Mouse (Mus musculus) MN1 (cell line): ENCODE measurements around the gene Gpatch8.

Experiments used
- DNase-seq: peaks from one replicate; pipeline ENCODE4 v3.0.0-alpha.2; 2016; ENCODE audit warnings: low spot score

Gpatch8 gene

DNA sequence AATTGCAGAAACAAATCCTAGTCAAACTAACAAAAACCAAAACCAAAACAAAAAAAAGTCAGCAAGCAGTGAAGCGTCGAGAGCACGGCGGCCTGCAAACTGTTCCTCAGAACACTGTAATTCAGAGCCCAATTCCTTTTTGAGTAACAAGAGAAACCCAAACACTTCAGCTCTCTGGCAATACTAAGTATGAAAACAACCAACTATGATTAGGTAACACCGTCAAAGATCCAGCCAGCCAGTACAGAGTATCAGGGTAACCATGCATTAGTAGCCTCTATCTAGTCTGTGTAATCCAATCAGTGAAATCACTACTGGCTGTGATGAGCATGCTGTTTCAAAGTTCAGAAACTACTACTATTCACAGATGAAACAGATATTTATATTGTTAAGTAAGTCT, 60.5 kb downstream of the Gpatch8 start:
- DNase-seq, result no peak

DNA sequence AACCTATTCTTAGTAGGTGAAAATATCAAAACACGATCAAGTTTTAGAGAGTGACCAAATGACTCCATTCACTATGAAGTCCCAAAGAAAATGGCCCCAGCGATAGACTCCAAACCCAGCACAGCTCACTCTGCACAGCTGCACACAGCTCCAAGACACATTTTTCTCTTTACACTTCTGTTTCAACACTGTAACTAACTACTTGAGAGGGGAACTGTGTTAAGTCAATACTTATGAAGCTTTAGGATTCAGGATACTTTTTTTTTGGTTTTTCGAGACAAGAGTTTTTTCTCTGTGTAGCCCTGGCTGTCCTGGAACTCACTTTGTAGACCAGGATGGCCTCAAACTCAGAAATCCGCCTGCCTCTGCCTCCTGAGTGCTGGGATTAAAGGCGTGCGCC, 61.1 kb downstream of the Gpatch8 start:
- DNase-seq, result no peak

DNA sequence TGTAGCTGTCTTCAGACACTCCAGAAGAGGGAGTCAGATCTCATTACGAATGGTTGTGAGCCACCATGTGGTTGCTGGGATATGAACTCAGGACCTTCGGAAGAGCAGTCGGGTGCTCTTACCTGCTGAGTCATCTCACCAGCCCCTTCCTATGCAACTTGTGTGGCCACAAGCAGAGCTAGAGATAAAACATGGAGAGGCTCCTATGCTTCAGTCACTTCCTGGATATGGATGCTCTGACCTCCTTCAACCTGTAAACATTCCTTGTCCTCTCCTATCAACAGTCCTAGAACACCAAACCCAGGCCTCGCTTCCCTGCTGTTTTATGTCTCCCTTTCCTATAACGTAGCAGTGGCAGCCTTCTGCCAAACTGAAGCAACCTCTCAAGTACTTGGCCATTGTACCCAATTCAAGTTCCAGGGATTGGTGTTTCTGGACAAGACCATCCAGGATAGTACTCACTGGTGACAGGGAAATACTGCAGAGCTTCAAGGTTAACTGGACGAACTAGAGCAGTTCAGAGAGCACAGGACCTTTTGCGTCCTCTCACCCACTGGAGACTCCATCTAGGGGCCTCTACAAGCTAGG, 62.0 kb downstream of the Gpatch8 start:
- no peak for DNase-seq

DNA sequence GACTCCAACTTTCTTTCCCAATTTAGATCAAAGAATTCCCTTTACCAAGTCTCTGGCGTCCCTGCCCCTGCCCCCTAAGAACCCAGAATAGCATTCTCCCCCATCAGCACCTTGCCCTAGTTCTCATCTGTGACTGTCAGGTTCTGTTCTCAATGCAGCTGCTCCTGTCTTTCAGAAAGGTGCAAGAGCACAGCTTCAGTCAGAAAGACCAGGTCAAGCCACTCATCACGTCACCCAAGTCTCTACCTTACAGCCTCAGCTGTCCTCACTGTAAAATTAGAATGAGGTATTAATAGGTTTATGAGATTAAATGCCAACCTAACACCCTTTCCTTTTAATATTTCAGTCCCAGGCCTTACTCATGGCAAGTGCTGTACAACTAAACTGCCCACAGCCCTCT, 63.0 kb downstream of the Gpatch8 start:
- no peak for DNase-seq

DNA sequence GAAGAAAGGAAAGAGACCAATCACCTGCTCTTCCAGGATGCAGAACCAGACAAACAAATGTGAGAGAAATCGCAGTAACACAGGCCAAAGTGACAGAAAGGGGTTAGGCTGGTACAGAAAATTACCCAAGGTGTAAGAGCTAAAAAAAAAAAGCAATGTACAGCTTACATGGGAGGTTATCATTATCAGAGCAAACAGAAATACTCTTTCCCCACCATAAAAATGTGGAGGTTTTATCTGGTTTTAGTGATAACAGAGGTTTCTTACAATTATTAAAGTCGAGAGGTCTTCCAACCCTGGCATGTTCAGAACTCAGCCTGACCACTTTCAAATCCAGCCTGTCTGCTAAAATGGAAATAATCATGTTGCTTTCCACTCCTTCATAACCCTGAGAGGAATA, 68.3 kb downstream of the Gpatch8 start:
- DNase-seq, result no peak

DNA sequence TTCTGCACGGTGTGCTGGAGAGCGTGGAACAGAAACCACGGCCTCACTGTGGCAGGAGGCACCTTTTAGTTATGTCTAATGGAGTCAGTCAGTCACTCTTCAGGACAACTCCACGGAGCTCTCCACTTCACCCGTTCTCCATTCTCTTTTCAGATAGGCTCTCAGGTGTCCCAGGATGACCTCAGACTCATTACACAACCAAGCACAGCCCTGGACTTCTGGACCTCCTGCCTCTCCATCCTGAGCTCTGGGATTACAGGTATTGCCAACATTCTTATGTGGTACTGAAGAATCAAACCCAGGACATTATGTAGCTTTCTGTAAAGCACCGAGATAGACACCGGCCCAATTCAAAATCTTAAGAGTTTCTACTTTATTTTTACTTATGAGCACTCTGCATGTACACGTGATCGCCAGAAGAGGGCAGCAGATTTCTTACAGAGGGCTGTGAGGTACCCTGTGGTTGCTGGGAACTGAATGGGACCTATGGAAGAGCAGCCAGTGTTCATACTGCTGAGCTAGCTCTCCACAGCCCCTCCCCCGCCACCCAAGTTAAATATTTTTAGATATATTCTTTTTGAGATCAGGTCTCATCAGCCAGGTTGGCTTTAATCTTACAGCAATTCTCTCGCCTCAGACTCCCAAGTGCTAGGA, 69.3 kb downstream of the Gpatch8 start:
- peak; percentile 76 for DNase-seq

DNA sequence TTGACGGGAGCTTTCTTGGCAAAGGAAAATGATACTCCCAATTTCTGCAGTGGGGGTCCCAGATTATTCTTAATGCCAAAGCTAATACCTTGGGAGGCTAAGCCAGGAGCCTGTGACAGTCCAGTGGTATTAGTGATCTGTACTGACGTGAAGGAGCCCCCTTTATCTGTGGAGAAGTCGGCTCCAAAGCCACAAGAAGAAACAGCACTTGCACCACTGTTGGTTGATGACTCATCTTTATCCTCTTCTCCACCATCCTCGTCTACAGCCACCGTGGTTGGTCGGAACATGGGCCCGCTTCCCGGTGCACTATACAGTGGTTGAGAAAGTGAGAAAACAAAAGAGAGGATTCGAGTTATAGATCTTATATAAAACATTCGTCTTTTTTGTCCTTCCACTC, 74.4 kb downstream of the Gpatch8 start:
- no peak for DNase-seq

DNA sequence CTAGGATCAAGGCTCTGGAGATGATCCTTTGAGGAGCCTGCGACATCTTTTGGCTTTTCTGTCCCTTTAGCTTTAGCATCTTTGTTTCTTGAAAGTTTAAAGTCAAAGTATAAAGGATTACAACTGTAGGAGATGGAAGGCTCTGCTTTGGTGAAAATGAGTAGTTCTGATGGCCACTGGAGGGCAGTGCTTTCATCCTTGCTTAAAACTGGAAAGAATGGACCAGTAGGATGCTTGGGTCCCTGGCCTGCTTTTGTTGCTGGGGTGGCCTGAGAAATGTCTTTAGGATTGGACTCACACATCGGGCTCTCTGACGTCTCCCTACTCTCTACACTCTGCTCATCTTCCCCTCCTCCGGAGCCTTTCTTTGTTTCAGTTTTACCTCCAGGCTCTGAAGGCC, 75.3 kb downstream of the Gpatch8 start:
- DNase-seq, result no peak

DNA sequence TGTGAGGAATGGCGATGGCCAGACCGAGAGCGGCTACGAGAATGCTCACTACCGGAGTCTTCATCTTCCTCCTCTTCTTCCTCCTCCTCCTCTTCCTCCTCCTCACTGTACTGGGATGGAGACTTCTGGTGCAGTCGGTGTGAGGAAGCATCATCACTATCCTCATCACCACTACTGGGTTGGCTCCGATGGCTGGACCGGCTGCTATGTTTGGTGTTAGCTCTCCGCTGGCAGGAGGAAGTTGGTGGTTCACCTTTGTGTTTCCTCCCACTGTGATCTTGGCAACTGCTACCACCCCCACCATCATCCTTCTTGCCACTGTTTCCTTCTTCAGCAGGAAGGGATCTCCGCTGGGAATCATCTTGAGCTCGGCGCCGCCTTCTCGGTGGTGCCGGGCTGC, 76.1 kb downstream of the Gpatch8 start:
- DNase-seq, result no peak

DNA sequence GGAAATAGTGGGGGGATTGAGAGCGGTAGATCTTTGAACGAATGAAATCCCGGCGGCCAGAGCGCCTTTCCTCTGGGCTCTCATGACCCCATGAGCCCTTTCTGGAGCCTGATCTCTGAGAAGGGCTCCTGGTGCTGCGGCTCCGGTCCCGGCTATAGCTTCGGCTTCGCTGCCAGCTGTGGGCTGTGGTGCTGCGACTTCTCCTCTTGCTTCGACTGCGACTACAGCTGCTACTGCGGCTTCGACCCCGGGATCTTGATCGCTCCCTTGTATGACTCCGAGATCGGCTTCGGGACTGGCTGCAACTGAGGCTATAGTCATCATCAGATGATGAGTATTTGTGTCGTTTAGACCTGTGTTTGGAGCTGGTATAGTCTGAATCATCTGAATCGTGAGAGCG, 76.6 kb downstream of the Gpatch8 start:
- no peak for DNase-seq

DNA sequence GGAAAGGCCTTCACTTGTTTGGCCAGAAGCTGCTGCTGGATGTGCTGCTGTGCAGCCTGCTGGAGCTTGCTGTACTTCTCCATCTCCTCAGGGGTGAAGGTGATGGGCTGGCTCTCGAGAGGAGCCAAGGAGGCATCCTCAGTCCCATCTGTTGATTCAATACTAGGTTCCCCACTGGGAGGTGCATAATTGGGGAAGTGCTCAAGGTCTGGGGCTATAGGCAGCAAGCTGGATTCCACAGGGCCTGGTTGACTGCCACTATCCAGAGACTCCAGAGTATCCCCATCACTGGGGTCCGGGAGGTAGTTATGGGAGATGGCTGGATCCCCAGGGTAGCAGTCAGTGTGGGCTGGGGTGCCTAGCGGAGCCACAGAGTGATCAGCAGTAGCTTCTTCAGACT, 77.5 kb downstream of the Gpatch8 start:
- no peak for DNase-seq

DNA sequence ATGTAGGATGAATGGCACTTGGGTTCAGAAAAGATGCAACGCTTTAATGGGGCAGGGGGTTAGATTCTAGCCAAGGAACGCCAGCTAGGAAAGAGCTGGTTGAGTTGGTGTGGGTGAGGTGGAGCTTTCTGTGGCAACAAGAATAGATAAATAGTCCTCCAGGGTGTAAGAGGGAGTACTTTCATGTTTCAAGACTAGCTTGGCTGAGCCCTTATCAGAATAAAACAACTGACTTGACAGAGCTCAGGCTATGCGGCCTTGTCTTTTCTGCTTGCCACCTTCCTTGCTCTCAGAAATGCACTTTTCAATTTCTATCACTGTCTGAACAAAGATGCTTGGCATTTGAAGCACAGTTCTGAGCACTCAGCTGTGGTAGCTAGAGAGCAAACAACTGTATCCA, 81.2 kb downstream of the Gpatch8 start:
- no peak for DNase-seq

DNA sequence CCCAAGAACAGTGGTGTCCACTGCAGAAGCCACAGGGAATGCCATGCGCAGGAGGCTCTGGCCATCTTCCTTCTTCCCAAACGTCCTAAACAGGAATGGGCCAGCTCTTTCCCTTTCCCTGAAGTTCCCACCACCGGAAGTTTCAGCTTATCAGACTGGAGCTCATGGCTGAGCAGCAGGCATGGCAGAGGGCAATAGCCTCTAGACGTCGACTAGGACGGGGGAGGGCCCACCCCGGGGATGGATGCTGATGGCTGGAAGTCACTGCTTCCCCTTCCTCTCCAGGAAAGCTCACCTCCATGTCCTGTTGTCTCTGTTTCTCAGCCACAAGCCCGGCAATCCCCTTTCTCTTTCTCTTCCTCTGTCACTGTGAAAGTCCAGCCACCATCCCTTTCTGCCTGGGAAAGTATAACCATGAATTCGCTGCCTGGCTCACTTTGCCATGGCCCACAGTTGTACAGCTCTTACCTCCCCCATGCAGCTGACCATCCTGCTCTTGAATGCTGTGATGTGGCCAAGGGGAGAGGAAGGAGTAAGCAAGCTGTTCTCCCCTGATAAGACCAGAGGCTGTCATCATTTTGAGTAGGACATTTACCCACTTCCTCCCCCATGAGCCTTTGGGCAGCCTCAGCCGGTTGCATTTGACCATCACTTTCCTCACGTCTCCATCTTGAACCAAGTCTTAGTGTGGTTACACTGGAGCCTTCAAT, 86.4 kb downstream of the Gpatch8 start, which contains the start of gene Itga2b:
Gene Itga2b (minus strand): TSS at position 475 of the 710 bp plus-strand sequence.
- DNase-seq, result no peak

DNA sequence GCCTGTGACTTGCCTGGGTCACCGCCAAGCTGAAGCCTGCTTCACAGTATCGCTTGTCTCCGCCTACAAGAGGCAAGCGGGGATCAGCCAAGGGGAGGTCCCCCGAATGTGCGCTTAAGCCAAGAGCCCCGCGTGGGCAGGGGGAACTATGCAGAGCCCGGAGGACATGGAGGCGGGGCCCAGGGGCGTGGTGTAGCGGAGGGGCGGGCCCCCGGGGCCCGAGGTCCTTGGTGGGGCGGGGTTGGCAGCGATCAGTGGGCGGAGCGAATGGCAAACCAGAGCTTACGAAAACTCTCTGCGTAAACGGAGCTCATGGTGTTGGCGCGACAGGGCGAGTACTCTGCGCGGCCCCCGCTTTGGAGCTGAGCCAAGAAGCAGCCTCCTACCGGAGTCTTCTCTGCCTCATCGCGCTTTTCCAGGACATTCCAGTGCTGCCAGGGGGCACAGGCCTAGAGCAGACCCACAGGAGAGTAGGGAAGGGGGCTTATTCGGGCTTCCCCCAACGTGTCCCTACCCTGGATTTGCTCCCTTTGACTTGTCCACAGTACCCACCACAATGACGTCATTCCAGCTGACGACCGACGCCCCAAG, 89.1 kb downstream of the Gpatch8 start:
- DNase-seq, result peak; percentile 94

DNA sequence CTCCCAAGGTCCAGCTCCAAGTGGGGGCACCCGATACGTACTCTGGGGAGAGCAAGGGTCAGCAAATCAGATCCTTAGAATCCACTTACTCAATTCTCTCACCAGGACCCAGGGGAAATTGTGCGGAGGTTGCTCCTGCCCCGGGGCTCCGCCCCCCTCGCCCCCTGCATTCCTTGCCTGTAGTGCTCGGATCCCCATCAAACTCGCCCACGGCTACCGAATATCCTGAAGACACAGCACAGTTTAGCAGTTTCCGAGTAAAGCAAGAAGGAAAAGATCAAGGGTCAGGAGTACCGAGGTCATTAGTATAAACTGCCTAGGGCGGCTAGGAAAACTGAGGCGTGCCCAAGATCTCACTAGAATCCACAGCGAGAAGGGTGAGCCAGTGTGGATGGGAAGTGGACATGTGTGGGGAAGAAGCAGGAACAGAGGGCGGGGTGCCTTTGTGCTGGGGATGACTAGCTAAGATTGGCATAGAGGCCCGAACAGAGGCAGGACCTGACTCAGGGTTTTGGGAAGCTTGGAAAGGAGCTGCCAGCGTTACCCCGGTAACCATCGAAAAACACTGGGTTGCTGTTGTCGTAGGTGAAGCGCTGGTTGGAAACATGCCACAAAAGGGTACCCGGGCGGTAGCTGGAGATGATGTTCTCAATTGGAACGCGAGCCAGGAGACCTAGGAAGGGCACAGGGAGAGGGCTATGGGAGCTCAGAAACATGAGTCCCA, 90.3 kb downstream of the Gpatch8 start:
- peak; percentile 93 for DNase-seq

DNA sequence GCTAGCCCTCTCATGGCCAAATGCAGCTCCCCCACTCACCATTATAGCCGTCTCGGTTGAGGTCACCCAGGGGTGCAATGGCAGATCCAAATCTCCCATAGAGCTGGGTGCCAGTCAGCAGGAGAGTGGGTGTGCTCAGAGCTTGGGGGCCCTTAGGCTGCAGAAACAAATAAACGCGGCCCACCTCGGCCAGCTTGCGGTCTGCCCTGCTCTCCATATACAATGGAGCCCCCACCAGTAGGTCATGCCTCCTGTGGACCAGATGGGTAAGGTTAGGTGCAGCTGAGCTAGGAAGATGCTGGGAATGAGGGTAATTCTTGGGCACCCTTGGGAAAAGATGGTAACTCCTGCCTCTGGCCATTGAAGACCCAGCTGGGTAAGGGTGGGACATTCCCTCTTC, 91.3 kb downstream of the Gpatch8 start:
- no peak for DNase-seq

DNA sequence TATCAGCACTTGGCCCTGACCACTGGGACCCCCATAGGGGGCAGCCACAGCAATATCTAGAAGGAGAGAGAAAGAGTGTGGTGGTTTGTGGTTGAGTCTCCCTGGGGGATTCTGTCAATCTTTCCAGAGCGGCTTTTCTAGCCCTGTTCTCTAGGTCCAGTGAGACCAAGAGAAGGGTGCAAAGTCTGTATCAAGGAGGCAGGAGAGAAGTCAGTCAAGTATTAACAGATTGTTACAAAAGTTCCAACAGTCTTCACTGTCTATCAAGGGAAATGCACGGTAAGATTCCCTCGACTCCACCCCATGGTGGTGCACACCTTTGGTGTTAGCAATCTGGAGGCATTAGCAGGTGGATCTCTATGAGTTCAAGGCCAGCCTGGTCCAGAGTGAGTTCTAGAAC, 94.4 kb downstream of the Gpatch8 start:
- no peak for DNase-seq

DNA sequence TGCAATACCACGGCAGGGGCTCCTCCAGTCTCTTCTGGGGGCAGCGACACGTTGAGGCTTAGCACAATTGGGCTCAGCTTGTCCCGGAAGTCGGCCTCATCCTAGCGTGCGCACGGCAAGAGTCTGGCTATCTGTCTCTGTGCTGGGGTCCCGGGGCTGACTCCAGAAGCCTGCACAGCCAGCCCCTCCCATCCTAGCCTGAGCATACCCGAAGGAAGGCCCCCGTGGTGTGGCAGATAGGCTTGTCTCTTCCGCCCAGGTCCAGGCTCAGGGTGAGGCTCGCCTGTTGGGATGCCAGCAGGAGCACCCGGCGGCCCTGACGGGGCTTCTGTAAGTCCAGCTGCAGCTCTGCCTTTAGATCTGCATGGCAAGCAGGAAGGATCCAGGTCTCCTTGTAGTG, 95.7 kb downstream of the Gpatch8 start:
- DNase-seq, result no peak

DNA sequence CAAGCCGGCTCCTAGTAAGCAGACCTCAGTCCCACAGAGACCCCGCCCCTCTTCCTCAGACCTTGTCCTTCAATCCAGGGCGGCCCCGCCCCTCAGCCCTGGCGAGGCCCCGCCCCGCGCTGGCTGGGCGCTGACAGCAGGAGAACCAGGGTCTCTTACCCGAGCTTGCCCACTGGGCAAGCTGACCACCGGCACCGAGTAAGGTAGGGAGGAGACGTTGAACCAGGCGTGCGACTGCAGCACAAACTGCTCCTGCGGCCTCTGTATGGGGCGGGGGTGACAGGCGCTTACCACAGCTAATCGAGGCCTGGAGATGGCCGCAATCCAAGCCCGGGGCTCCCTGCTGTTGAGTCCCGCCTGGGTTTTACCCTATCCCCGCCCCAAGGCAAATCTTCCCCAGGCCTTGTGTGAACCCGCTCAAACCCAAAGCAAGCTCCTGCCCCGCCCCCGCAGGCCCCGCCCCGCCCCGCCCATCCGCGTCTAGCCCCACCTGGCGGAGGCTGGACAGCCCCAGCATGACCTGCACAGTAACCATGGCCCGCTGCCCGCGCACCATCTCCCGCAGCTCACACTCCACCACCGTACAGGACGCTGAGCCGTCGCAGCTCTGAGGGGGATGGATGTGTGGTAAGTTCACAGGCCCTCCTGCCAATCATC, 100.3 kb downstream of the Gpatch8 start:
- DNase-seq, result peak; percentile 89

DNA sequence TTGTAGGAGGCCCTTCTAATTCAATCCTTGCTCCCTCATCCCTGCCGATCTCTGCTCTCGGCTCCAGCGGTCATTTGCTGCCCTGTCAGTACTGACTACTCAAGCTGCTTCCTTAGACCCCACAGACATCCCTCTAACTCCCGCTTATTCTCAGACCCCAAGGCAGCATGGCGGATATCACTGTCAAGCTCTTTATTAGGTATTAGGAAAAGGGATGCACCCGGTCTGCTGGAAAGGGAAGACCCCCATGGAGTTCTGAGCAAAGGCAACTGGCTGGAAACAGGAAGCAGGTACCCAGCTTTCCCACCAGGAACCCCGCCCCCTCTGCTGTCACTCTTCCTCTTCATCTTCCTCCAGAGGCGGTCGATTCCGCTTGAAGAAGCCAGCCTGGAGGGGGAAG, 103.1 kb downstream of the Gpatch8 start:
- no peak for DNase-seq

DNA sequence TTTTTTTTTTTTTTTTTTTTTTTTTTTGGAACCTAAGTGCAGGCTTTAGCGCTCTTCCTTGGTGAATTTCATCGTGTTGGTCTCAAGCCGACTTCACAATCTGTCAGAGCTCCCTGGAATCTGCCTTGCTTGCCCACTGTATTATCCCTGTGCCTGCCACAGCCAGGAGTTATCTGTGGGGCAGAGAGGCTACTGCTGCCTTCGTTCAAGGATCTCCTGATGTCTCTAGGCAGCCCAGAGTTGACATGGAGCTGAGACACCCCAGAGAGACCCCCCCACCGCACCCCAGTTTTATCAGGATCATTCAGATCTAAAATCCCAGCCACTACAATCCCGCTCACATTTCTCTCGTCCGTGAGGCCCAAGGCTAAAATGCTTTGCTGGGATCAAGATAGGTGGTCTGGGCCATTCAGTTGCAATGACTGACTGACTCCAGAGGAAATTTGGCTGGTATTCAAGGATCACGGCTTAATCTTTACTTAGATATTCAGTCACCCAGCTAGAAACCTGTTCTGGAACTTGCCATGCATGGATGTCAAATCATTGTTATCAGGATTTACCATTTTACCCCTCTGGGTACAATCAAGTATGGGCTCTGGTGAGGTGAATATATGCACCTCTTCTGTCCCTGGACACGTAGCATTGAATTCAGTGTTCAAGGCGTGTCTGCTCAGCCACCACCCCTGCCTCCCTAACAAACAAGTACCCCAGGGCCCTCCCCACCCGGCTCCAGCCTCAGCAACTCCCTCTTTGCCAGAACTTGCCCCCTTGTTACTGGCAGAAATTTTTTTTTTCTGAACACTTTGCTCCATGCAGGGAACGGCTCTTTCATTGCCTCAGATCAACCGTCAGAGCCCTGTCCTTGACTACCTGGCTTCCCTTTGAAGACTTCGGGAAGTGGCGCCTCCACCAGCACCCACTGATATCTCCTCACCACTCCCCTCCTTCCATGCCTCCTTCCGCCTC, 106.9 kb downstream of the Gpatch8 start:
- no peak for DNase-seq
